Mouse (Mus musculus): ENCODE results near the gene Lrrc17.

Gene Lrrc17

DNA sequence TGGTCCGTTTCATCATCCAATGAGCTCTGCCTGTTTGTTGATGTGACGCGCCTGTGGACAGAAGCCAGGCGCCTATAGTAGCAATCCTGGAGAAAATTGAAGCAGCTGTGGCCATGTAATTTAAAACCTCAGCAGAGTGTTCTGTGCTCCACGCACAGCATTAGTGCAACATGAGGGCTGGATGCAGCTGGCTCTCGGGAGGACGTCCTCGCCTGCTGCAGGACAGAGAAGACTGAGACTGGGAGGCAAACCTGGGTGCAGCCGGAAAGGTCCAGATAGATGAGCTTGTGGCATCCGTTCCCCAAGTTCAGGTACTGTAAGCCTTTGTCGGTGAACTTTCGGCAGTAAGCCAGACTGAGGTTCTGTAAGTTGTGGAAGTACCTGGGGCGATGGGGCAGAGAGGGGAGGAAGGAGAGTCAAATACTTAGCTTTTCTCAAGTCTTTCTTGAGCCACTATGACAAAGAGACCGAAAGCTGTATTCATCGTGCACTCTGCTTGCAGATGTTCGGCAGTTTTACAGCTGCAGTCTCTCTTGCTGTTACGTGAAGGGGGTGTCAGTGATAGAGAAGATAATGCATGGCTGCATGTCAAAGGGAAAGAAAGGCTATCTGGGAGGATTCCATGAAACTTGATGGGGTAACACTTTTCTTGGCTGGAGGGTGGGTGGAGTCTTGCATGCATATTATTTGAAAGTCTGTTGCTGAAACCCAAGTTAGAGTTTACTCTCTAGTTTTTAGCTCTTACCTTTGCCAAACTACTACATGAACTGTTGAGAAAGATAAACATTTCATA is at the start of gene Lrrc17:
Gene Lrrc17, plus strand, starts transcription at position 151 of the 793 bp plus-strand sequence.
- no peak for DNase-seq

DNA sequence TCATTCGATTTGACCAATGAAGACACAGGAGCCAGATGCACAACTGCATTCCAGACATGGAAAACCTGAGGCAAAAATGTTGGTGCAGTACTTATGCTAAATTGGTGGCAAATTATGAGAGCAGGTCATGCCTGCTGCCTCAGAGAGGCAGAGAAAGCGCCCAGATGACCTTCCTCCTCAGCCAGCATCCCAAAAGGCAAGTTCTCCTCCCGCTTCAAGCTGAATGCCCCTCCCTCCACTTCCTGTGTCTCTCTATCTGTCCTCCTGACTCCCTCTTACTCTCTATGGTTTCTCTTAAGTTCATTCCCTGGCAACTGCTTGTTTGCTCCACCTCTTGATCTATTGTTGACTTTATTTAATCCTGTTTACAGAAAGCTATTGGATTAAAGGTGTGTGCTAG is 48.6 kb upstream of the Lrrc17 start:
- DNase-seq: no peak

DNA sequence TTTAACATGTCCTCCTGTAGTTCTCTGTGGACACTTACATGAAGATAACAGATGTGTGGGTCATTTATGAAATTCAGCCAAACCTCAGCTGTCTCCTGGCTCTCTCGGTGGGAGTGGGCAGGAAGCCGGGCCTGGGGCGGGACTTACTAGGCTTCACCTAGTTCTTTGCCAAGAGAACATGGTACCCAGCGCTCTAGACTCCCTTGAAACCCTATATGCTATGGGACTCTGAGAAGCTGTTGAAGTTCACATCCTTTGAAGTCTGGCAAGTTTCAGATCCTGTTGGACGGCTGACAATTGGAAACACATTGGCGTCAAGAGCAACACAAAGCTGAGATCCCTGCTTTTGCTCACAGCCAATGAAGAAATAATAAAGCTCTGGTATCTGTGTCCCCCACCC is 47.0 kb upstream of the Lrrc17 start:
- no peak for DNase-seq

DNA sequence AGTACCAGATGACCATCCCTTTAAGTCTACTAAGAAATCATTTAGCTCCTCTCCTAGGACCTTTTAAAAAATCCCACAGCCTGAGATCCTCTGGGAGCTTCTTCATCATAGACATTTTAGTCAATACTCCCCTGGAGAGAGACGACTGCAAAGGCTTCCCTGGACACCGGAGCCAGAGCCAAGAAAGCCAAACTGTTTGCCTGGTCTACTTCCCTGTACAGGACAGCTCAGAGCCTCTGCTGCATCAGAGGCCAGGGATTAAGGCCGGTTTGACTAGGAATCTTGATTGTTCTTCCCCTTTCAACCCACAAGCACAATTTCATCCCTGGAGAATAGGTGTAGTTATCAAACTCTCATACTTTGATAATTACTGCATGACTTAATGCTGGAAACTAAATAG is 46.5 kb upstream of the Lrrc17 start:
- no peak for DNase-seq

DNA sequence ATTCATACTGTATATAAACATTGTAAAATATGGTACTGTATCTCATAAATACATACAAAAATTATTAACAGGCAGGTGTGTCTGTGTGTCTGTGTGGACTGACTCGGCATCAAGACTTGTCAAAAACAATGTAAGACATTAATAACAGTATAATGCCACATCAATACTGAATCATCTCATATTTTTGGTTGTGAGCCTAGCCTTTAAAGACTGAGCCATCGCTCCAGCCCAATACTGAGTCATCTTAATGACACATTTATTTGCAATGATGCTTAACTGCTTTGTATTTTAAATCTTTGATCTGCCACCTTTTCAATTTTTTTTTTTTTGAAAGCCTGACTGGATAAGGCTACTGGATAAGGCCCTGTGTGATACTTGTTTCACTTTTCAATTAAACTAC is 44.9 kb upstream of the Lrrc17 start:
- no peak for DNase-seq

DNA sequence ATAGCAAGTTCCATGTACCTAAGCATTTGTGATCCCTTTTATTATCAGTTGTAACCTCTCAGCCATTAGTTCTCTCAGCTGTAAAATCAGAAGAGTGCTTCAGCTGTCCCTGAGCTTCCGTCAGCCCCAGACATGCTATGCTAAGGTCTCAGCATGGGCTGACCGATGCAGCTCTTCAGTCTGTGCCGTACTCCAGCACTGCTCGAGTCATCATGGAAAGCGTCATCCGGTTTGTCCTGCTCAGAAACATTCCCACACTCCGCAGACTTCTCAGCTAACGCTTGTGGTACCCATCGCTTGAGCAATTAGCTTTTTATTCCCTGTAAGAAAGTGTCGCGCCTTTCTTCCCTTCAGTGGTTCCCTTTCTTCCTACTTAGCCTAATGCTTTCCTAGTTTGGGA is 44.4 kb upstream of the Lrrc17 start:
- DNase-seq: no peak

DNA sequence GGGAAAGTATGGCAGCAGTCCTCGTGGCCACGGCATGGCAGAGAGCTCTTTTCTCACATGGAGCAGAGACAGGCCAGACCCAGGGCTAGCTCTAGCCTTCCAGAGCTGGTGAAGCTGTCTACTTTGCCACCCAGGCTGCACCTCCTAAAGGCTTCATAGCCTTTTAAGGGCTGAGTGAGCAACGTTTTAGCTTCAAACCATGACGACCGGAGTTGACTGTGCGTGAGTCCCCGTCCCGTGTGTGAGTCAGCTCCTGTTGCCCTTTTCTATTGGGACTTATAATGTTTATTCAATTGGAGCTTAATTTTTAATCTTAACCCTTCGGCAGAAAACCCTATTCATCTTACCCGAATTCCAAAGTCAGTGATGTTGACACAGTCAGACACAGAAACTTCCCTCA is 43.2 kb upstream of the Lrrc17 start:
- no peak for DNase-seq

DNA sequence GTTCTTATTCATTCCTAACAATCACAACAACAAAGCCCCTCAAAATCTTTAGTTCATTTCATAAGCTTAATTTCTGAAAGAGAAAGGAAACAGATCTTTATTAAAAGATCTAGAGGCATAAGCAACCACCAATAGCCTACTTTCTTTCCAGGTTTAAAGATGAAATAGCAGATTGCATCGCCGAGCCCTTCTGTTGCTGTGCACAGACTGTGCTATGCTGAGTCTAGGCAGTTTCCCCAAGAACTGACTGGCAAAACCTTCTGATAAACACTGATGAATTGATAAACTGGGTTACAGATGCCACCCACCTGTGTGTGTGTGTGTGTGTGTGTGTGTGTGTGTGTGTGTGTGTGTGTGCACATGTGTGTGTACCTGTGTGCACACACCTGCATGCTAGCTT is 42.4 kb upstream of the Lrrc17 start:
- no peak for DNase-seq

DNA sequence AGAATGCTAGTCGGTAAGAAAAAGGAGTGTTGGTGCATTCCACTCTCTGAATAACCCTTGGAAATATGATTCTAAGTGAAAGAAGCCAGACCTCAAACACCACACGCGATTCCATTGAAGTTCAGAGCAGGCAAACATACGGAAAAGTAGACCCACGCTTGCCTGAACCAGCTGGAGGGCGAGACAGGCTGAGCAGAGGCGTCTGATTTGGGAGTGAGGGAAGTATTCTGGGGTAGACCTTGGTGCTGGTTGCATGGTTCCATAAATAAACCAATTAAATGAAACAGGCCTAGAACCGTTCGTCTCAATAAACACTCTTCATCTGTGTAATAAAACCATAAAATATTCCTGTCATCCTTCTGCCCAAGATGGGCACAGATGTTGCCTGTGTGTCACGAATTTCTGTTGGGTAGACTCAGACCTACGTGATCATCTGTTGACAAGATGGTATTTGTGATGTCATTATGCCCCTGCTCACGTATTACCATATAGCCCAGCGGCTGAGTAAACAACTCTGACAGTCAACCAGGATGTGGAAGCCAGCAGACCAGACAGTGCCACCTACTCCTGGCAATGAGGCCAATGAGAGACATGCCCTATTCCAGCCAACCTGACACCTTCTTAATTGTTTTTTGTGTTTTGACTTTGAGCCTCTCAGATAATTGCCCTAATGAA is 40.3 kb upstream of the Lrrc17 start:
- no peak for DNase-seq

DNA sequence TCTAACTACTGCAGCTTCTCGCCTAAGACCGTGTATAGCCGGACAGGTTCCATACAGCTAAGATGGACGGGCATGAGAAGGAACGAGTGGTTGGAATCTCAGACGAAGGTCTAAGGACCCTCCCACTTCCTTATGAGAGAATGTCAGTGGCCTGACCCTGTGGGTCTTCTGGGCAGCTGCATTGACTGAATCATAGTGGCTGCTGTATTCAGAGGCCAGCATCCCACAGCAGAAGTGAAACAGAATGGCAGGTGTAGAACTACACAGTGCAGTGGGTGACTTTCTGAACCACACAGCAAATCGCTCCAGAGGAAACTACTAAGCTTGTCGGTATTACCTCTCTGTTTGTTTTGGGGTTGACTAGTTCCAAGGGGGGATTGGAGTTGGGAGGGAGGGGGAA is 38.2 kb upstream of the Lrrc17 start:
- no peak for DNase-seq

DNA sequence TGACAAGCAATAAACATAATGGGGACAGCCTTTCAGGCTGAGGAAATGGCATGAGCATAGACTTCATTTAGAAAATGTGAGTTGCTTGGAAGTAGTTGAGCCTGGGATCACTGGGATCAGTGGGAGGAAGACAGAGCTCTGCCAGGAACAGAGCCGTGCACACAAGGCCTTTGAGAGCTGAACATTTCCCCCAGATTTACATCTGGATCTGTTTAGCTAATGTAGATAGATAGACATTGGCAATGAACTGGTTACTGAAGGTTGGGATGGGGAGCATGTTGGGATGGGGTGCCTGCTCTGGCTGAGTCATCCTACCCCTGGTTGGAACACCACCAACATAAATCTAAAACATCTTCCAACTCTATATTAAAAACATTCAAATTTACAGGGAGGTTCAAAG is 36.5 kb upstream of the Lrrc17 start:
- DNase-seq: no peak

DNA sequence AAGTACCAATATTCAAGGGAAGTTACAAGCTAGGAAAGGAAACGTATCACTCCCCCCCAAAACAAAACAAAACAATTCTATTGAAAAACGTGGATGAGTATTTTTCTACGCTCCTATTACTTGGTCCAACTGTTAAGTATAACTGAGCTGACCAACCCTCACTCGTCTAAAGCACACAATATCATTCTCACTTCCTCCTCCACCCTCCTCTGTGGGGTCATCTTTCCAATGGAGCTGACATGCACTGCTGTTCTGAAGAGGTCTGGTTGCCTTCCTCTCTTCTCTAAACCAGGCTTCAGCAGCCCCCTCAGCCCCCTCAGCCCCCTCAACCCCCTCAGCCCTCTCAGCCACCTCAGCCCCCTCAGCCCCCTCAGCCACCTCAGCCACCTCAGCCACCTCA is 33.6 kb upstream of the Lrrc17 start:
- DNase-seq: no peak

DNA sequence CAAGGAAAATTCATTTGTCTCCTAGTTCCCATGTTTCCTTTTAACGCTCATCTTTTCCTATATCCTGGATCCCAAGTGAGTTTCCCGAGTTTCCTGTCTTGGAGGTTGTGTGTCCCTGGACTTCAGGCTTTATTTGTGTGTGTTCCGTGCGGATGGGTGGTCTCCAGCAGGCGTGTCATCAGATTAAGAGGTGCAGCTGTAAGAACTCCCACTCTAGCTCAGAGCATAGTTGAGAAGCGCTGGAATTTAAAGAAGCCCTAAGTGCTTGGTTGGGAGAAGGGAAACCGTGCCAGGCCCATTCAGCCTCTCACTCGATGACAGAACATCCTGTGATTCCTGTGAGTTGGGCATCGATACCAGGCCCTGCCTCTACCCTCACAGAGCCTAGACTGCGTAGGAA is 30.0 kb upstream of the Lrrc17 start:
- DNase-seq: no peak

DNA sequence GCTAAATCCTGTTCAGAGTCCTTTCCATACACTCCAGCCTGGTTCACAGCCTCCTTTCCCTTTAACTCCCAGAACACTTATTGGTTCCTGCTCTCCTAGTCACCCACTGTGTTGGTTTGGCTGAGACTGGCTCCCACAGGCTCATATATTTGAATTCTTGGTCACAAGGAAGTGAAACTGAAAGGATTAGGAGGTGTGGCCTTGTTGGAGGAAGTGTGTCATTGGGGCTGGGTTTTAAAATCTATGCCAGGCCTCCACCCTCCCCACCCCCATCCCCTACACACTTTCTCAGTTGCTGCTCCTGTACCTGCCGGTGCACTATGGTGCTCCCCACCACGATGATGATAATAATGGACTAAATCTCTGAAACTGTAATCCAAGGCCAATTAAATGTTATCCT is 25.8 kb upstream of the Lrrc17 start:
- DNase-seq: no peak

DNA sequence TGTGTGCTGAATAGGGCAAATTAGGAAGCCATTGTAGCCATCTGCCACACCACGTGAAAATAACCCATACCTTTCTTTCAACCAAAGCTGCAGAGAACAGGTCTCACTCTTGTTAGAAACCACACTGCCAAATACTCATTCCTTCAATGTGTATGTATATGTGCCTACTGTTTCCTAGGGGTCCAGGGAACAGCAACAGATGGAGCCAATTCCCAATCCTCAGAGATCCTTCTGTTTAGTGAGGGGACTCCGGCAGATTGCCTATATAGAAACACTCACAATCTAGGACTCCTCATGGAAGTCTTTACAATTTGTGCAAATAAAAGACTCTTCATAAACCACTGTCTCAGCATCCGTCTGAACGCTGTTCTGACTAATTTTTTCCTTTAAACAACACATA is 25.2 kb upstream of the Lrrc17 start:
- no peak for DNase-seq

DNA sequence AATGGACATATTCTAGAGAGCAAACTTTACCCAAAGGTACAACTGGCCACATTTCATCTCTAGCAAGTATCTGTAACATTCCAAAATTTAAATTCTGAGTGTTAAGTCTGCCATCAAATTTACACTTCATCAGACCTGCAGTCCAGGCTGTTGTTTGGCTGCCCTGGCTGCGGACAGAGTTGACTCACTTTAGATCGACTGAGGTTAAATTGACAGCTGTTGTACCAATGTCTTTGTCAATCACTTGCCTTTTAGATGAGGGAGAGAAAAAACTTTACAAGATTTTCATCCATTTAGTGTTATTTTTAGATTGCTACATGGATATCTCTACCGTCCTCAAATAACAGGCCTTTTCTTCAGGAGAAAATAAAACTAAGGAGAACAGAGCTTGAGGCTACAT is 24.2 kb upstream of the Lrrc17 start:
- no peak for DNase-seq

DNA sequence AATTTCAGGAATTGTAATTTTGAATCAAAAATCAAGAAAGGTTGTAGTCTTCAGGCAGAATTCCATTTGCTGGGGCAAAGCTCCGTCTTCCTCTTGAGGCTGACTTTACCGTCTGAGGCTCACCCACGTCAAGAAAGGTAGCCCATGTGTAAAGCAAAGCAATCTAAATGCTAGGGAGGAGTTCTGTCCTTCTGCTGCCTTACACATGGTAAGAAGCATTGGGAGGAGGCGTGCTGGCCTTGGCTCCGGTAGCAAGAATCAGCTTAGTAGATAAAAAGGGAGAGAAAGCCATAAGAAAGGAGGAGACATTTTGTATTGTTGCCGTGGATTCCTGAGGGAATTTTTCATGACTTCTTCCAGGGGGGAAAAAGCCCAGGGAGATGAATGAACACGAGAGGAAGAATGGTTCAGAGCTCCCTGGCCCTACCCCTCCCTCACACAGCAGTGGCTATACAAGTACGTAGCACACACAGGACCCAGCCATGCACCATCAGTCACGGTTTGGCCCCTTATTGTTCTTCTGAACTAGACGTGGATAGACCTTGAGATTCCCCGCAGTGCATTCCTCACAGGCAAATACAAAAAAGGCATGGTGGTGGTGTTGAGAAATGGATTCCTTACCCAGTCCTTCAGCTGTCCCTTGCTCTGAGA is 16.4 kb upstream of the Lrrc17 start:
- no peak for DNase-seq

DNA sequence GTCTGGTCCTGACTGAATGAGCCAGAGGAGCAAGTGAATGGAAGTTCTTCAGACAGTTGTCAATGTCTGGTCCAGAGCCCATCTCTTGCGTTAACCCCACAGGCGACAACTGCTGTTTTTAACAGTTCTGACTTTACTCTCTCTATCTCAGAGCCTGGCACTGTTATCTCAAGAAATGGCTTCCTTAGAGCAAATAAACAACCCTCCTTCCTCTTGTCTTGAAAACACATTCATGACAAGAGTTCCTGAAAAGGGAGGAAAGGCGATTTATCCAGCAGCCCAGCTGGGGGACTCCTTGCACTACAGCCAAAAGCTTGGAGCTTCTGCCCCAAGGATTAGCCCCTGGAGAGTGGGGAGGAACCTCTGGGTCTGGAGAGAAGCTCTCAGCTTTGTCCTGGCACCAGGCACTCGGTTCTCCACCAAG is 15.9 kb upstream of the Lrrc17 start:
- no peak for DNase-seq

DNA sequence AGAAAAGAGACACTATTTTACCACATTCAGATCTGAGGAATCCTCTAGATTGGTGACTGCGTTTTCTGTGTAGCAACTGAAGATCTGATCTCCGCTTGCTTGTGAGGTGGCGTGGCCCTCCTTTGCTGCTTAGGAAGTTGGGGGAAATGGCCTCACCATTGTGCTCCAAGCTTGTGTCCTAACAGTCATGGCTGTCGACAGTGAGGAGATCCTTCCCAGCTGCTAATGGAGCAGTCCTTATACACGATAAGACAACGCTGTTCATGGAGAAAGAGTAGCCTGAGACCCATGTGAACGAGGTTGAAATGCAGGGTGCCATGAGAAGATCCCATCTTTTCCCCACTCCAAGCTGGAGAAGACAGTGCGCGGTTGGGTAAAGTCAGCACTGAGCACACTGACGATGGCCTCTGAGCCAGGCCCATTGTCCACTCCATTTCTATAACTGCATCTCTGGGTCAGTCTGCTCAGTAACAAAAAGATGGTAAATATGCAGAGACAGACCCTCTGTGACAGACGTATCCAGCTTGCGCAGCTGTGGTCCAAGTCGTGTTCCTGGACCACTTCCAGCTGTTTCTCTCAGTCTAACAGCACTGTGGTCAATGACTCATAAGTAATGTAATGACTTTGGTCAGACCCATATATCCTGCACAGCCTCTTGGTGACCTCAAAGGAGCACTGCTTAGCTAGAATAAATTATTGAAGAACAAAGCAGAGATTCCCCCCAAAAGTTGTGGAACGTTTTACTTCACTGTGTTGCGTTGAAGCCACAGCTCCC is 15.1 kb upstream of the Lrrc17 start:
- no peak for DNase-seq

DNA sequence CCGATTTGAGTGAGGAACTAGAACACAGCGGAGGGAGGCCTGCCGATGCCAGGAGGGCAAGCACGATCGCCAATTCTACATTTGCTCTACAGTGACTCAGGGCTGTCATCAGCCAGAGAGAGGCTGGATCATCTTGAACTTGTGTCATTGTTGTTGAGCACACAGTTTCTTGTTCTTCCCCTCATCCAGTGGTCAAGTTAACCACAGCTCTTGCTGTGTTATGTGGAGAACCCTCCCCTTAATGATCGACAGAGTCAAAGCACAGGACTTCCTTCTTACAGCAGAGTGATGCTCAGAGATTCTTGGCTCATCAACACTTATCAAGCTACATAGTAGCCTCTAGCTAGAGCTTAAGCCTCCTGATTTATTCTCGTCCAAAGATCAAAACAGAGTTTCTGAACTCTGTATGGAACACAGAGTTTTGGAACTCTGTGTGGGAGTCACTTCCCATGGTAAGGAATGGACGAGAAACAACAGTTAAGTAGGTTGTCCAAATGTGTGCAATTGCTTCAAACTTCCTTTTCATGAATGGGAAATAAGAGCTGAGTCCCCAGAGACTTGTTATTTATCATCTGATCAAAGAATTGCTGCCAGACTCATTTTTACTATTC is 14.1 kb upstream of the Lrrc17 start:
- DNase-seq: no peak

DNA sequence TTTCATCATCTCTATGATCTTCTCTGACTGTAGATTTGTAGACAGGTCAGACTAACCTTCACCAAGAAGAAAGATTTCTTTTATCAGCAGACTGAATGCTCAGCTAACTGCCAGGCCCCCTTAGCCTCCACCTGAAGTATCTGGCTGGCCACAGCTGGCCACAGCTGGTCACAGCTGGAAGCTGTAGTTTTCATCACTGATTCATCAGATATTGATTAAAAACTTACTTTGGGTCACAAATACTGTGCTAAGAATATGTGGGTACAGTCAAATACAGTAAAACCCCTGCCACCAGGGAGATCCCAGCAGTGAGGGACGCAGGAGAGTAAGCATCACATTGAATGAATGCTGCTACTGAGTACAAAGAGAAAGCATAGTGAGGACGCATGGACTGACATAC is 11.2 kb upstream of the Lrrc17 start:
- no peak for DNase-seq

DNA sequence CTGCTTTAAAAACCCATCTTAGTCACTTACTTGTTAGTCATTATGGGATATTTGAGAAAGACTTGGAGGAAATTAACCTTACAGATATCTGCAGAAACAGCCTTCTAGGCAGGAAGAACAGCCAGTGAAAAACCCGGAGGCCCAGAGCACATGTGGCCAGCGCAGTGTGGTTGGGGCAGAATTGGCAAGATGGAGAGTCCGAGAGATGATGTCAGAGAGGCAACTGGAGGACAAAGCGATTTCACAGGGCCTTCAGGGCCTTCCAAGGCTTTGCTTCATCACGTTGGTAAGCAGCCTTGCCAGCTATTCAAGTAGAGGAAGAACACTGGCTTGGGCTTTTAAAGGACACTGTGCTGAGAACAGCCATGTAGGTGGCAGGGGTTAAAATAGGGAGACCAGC is 10.4 kb upstream of the Lrrc17 start:
- DNase-seq: no peak

DNA sequence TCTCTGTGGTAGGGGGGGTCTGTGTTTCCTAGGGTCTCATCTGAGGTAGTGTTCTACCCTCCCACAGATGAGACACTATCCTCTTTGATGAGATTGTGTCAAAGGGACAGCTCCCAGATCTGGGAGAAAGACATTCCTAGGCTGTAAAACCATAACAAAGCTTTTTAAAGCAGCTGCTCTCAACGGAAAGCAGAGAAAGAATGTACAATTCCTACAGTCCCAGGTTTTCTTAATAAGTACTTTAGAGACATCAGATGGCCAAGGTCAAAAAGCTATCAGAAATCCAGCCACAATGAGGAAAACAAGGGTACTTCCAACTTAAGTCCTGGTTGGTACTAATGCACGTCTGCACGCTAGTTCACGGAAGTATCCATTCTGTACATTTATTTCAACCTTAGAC is 1.1 kb upstream of the Lrrc17 start:
- DNase-seq: no peak
